Mouse (Mus musculus): ENCODE data around the gene Tmem132a. TPM values are rescaled to one million over a fixed set of nuclear protein-coding genes. Genes with fewer than 3 reads are reported as not detected.

The Tmem132a gene
- polyA plus RNA-seq, 1 experiment: 17.2 TPM

GRCm38 (mm10) chr19:10860072-10860497 lies 9.7 kb downstream of the Tmem132a start:
- no peak overlapping the region for H3K27ac ChIP-seq (ENCODE audit: insufficient read depth, low read length)
- no peaks in the 10 kb centered on the region for H3K9me3 ChIP-seq (replicated peaks; ENCODE audit: control insufficient read depth, insufficient read depth, low read length, poor library complexity, severe bottlenecking)
- H3K27me3 ChIP-seq (ENCODE audit: control insufficient read depth, insufficient read depth, low read length, poor library complexity, severe bottlenecking): no peaks in the 10 kb centered on the region
- H3K9ac ChIP-seq (ENCODE audit: low read depth, poor library complexity, severe bottlenecking): no peak overlapping the region
- peak; percentile 54 for TF ChIP-seq POLR2A (IDR thresholded peaks at IDR 0.05; ENCODE audit: insufficient read depth, low read length)
- TF ChIP-seq CTCF (IDR thresholded peaks at IDR 0.05; ENCODE audit: low read depth, low read length): peak; percentile 45
- TF ChIP-seq EP300 (IDR thresholded peaks at IDR 0.05; ENCODE audit: insufficient read depth, low read depth, low read length): no peak
- no peaks in the 10 kb centered on the region for H3K36me3 ChIP-seq (ENCODE audit: control insufficient read depth, insufficient read depth, low read length, poor library complexity, severe bottlenecking)
- peak overlapping the region; percentile 68 for H3K4me3 ChIP-seq (ENCODE audit: low read depth, low read length)
- no peaks in the 10 kb centered on the region for H3K4me1 ChIP-seq (ENCODE audit: control insufficient read depth, insufficient read depth, low read length)

DNA sequence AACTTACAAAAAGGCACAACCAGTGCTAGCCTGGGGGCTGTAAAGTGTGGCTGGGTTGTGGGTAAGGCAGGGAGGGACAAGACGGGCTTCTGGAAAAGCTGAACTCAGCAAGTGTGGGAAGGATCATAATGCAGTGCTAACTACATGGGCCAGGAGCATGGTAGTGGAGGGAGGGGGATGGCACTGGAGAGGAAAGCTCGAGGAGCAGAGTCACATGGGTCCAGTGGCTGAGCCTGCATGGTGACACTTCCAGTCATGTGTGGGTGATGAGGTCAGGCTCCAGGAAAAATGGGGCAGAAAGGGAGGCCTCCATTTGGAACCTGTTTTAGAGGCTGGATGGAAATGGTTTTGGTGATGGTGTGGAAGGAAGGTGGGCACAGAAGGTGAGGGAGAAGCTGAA lies 13.2 kb downstream of the Tmem132a start:
- Histone ChIP-seq H3K9ac (ENCODE audit: low read depth, poor library complexity, severe bottlenecking) (no peak overlapping the region), H3K4me3 (ENCODE audit: low read depth, low read length) (no peak overlapping the region), H3K4me1 (ENCODE audit: control insufficient read depth, insufficient read depth, low read length) (no peaks in the 10 kb centered on the region), H3K27me3 (ENCODE audit: control insufficient read depth, insufficient read depth, low read length, poor library complexity, severe bottlenecking) (no peaks in the 10 kb centered on the region), H3K36me3 (ENCODE audit: control insufficient read depth, insufficient read depth, low read length, poor library complexity, severe bottlenecking) (no peaks in the 10 kb centered on the region), H3K27ac (ENCODE audit: insufficient read depth, low read length) (no peak overlapping the region), H3K9me3 (replicated peaks; ENCODE audit: control insufficient read depth, insufficient read depth, low read length, poor library complexity, severe bottlenecking) (no peaks in the 10 kb centered on the region)
- TF ChIP-seq CTCF (IDR thresholded peaks at IDR 0.05; ENCODE audit: low read depth, low read length) (no peak), POLR2A (IDR thresholded peaks at IDR 0.05; ENCODE audit: insufficient read depth, low read length) (no peak)

DNA sequence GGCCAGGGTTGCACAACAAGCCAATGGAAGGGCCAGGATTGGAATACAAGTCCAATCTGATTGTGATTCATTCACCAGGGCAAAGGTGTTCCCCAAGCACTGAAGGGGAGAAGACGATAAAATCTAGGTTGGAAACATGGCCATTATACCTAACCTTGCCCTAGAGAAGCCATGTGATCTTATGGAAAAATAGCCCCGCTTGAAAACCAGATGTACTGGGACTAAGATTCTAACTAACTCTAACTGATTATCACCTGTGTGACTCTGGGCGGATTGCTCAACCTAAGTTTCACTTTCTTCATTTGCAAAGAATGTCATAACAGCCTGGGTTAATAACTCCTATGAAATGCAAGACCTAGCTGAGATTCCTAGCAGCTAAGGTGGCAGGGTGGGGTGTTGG lies 14.3 kb downstream of the Tmem132a start:
- Histone ChIP-seq H3K9me3 (replicated peaks; ENCODE audit: control insufficient read depth, insufficient read depth, low read length, poor library complexity, severe bottlenecking) (no peaks in the 10 kb centered on the region), H3K36me3 (ENCODE audit: control insufficient read depth, insufficient read depth, low read length, poor library complexity, severe bottlenecking) (no peaks in the 10 kb centered on the region), H3K4me3 (ENCODE audit: low read depth, low read length) (no peak overlapping the region), H3K9ac (ENCODE audit: low read depth, poor library complexity, severe bottlenecking) (no peak overlapping the region), H3K4me1 (ENCODE audit: control insufficient read depth, insufficient read depth, low read length) (no peaks in the 10 kb centered on the region), H3K27me3 (ENCODE audit: control insufficient read depth, insufficient read depth, low read length, poor library complexity, severe bottlenecking) (no peaks in the 10 kb centered on the region), H3K27ac (ENCODE audit: insufficient read depth, low read length) (no peak overlapping the region)
- TF ChIP-seq EP300 (IDR thresholded peaks at IDR 0.05; ENCODE audit: insufficient read depth, low read depth, low read length) (no peak), CTCF (IDR thresholded peaks at IDR 0.05; ENCODE audit: low read depth, low read length) (no peak), POLR2A (IDR thresholded peaks at IDR 0.05; ENCODE audit: insufficient read depth, low read length) (no peak)

- H3K27ac ChIP-seq (ENCODE audit: insufficient read depth, low read length): no peak overlapping the region
- H3K9me3 ChIP-seq (replicated peaks; ENCODE audit: control insufficient read depth, insufficient read depth, low read length, poor library complexity, severe bottlenecking): no peaks in the 10 kb centered on the region
- H3K4me1 ChIP-seq (ENCODE audit: control insufficient read depth, insufficient read depth, low read length): no peaks in the 10 kb centered on the region
- TF ChIP-seq CTCF (IDR thresholded peaks at IDR 0.05; ENCODE audit: low read depth, low read length) (no peak), EP300 (IDR thresholded peaks at IDR 0.05; ENCODE audit: insufficient read depth, low read depth, low read length) (no peak), POLR2A (IDR thresholded peaks at IDR 0.05; ENCODE audit: insufficient read depth, low read length) (no peak)
- no peak overlapping the region for H3K9ac ChIP-seq (ENCODE audit: low read depth, poor library complexity, severe bottlenecking)
- no peak overlapping the region for H3K4me3 ChIP-seq (ENCODE audit: low read depth, low read length)
- no peaks in the 10 kb centered on the region for H3K36me3 ChIP-seq (ENCODE audit: control insufficient read depth, insufficient read depth, low read length, poor library complexity, severe bottlenecking)
- H3K27me3 ChIP-seq (ENCODE audit: control insufficient read depth, insufficient read depth, low read length, poor library complexity, severe bottlenecking): no peaks in the 10 kb centered on the region
Observed at GRCm38 (mm10) chr19:10847311-10848087, 22.2 kb downstream of the Tmem132a start.

DNA sequence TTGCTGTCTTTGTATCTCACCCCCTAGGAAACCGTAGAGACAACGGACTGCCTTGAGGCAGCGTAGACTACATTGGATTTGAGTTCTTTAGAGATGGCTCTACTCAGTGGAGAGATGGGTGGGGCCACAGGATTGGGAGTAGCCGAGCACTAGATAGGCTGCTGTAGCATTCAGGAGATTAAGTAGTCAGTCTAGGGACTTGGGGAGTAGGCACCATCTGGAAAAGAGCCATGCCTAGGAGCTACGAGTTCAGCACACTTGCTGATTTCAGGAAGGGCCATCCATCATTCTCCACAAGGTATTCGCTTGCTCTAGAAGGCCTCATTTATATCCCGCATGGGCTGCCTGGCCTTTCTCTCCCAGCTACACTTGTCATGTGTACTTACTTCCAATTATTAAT lies 23.6 kb downstream of the Tmem132a start:
- H3K36me3 ChIP-seq (ENCODE audit: control insufficient read depth, insufficient read depth, low read length, poor library complexity, severe bottlenecking): no peaks in the 10 kb centered on the region
- no peaks in the 10 kb centered on the region for H3K9me3 ChIP-seq (replicated peaks; ENCODE audit: control insufficient read depth, insufficient read depth, low read length, poor library complexity, severe bottlenecking)
- no peak overlapping the region for H3K4me3 ChIP-seq (ENCODE audit: low read depth, low read length)
- no peaks in the 10 kb centered on the region for H3K4me1 ChIP-seq (ENCODE audit: control insufficient read depth, insufficient read depth, low read length)
- no peaks in the 10 kb centered on the region for H3K27me3 ChIP-seq (ENCODE audit: control insufficient read depth, insufficient read depth, low read length, poor library complexity, severe bottlenecking)
- no peak overlapping the region for H3K27ac ChIP-seq (ENCODE audit: insufficient read depth, low read length)
- TF ChIP-seq CTCF (IDR thresholded peaks at IDR 0.05; ENCODE audit: low read depth, low read length) (no peak), EP300 (IDR thresholded peaks at IDR 0.05; ENCODE audit: insufficient read depth, low read depth, low read length) (no peak), POLR2A (IDR thresholded peaks at IDR 0.05; ENCODE audit: insufficient read depth, low read length) (no peak)
- no peak overlapping the region for H3K9ac ChIP-seq (ENCODE audit: low read depth, poor library complexity, severe bottlenecking)

DNA sequence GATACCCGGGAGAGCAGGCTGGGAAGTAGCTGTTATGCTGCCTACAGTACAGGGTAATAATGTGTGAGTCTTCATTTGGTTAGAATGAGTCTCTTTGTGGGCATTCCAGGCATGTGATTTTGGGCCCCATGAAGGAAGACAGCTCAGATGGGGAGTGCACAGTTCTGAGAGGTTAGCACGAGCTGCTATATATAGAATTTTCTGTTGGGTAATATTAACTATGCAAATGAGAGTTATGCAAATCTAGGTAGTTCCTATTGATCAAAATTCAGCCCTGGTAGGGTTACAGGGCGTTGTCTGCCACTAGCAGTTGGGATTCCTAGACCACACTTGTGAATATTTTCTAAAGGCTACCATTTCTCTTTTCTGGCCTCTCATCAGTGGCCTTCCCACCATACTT lies 24.3 kb downstream of the Tmem132a start:
- Histone ChIP-seq H3K27me3 (ENCODE audit: control insufficient read depth, insufficient read depth, low read length, poor library complexity, severe bottlenecking) (no peaks in the 10 kb centered on the region), H3K9me3 (replicated peaks; ENCODE audit: control insufficient read depth, insufficient read depth, low read length, poor library complexity, severe bottlenecking) (no peaks in the 10 kb centered on the region), H3K4me3 (ENCODE audit: low read depth, low read length) (no peak overlapping the region), H3K4me1 (ENCODE audit: control insufficient read depth, insufficient read depth, low read length) (no peaks in the 10 kb centered on the region), H3K36me3 (ENCODE audit: control insufficient read depth, insufficient read depth, low read length, poor library complexity, severe bottlenecking) (no peaks in the 10 kb centered on the region), H3K27ac (ENCODE audit: insufficient read depth, low read length) (no peak overlapping the region), H3K9ac (ENCODE audit: low read depth, poor library complexity, severe bottlenecking) (no peak overlapping the region)
- no peak for TF ChIP-seq CTCF (IDR thresholded peaks at IDR 0.05; ENCODE audit: low read depth, low read length)
- TF ChIP-seq POLR2A (IDR thresholded peaks at IDR 0.05; ENCODE audit: insufficient read depth, low read length): no peak
- TF ChIP-seq EP300 (IDR thresholded peaks at IDR 0.05; ENCODE audit: insufficient read depth, low read depth, low read length): no peak

Data from ES-Bruce4 (cell line).